Mouse (Mus musculus): ENCODE data around the gene Tbata. TPM values are rescaled to one million over a fixed set of nuclear protein-coding genes. Genes with fewer than 3 reads are reported as not detected.

Tbata gene
- polyA plus RNA-seq, 1 experiment from 2014 or later, result not detected

GRCm38 (mm10) chr10:61211743-61212142 is 40.0 kb downstream of the Tbata start:
- Histone ChIP-seq H3K27me3 (ENCODE audit: control insufficient read depth, insufficient read depth, low read depth, low read length) (no peaks in the 10 kb centered on the region), H3K4me2 (ENCODE audit: low read depth, low read length) (no peak overlapping the region), H3K9ac (ENCODE audit: low read depth, low read length) (no peak overlapping the region), H3K27ac (ENCODE audit: low read length) (no peak overlapping the region), H3K4me1 (ENCODE audit: control insufficient read depth, low read depth, low read length) (no peaks in the 10 kb centered on the region; the same call in 1 of the 2 replicates), H3K9me3 (replicated peaks; ENCODE audit: control insufficient read depth, low read length) (no peaks in the 10 kb centered on the region; the same call in 1 of the 2 replicates), H3K4me3 (ENCODE audit: low read depth, low read length) (no peak overlapping the region), H3K36me3 (ENCODE audit: control insufficient read depth, insufficient read depth) (no peaks in the 10 kb centered on the region)
- no peak for ATAC-seq (ENCODE audit: low read depth)
- 9% methylated on average over 13 of the region's 13 CpGs for WGBS (ENCODE audit: insufficient replicate concordance)

GRCm38 (mm10) chr10:61212817-61213216 is 41.1 kb downstream of the Tbata start:
- Histone ChIP-seq H3K36me3 (ENCODE audit: control insufficient read depth, insufficient read depth) (no peaks in the 10 kb centered on the region), H3K4me1 (ENCODE audit: control insufficient read depth, low read depth, low read length) (no peaks in the 10 kb centered on the region; the same call in 1 of the 2 replicates), H3K27me3 (ENCODE audit: control insufficient read depth, insufficient read depth, low read depth, low read length) (no peaks in the 10 kb centered on the region), H3K4me3 (ENCODE audit: low read depth, low read length) (no peak overlapping the region), H3K9ac (ENCODE audit: low read depth, low read length) (no peak overlapping the region), H3K9me3 (replicated peaks; ENCODE audit: control insufficient read depth, low read length) (no peaks in the 10 kb centered on the region; the same call in 1 of the 2 replicates), H3K4me2 (ENCODE audit: low read depth, low read length) (0 out of 2 replicates have a peak overlapping the region, but pooled peaks have one; percentile 20), H3K27ac (ENCODE audit: low read length) (no peak overlapping the region)
- peak; percentile 48; the same call in 1 of the 2 replicates for ATAC-seq (ENCODE audit: low read depth)
- WGBS (ENCODE audit: insufficient replicate concordance), result 10% methylated on average over 11 of the region's 11 CpGs

DNA sequence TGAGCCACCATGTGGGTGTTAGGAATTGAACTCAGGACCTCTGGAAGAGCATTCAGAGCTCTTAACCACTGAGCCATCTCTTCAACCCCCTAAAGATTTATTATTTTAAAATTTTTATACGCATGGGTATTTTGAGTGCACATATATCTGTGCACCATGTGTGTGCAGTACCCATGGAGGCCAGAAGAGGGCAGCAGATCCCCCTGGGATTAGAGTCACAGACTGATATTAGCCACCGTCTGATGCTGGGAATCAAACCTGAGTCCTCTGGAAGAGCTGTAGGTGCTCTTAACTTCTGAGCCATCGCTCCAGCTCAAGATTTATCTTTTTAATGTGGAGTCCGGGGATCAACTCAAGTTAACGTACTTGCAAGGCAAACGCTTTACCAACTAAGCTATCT is 43.9 kb downstream of the Tbata start:
- Histone ChIP-seq H3K4me2 (ENCODE audit: low read depth, low read length) (no peak overlapping the region), H3K4me3 (ENCODE audit: low read depth, low read length) (no peak overlapping the region), H3K36me3 (ENCODE audit: control insufficient read depth, insufficient read depth) (no peaks in the 10 kb centered on the region), H3K9ac (ENCODE audit: low read depth, low read length) (no peak overlapping the region), H3K27me3 (ENCODE audit: control insufficient read depth, insufficient read depth, low read depth, low read length) (no peaks in the 10 kb centered on the region), H3K4me1 (ENCODE audit: control insufficient read depth, low read depth, low read length) (no peaks in the 10 kb centered on the region; the same call in 1 of the 2 replicates), H3K27ac (ENCODE audit: low read length) (no peak overlapping the region), H3K9me3 (replicated peaks; ENCODE audit: control insufficient read depth, low read length) (no peaks in the 10 kb centered on the region; the same call in 1 of the 2 replicates)
- WGBS (ENCODE audit: insufficient replicate concordance), result 79% methylated on average over 6 of the region's 6 CpGs
- ATAC-seq (ENCODE audit: low read depth), result no peak

GRCm38 (mm10) chr10:61216163-61216562 is 44.4 kb downstream of the Tbata start:
- Histone ChIP-seq H3K9ac (ENCODE audit: low read depth, low read length) (no peak overlapping the region), H3K4me1 (ENCODE audit: control insufficient read depth, low read depth, low read length) (no peaks in the 10 kb centered on the region; the same call in 1 of the 2 replicates), H3K4me3 (ENCODE audit: low read depth, low read length) (no peak overlapping the region), H3K36me3 (ENCODE audit: control insufficient read depth, insufficient read depth) (no peaks in the 10 kb centered on the region), H3K27me3 (ENCODE audit: control insufficient read depth, insufficient read depth, low read depth, low read length) (no peaks in the 10 kb centered on the region), H3K9me3 (replicated peaks; ENCODE audit: control insufficient read depth, low read length) (no peaks in the 10 kb centered on the region; the same call in 1 of the 2 replicates), H3K27ac (ENCODE audit: low read length) (no peak overlapping the region), H3K4me2 (ENCODE audit: low read depth, low read length) (no peak overlapping the region)
- 15% methylated on average over 4 of the region's 4 CpGs for WGBS (ENCODE audit: insufficient replicate concordance)
- ATAC-seq (ENCODE audit: low read depth), result no peak

DNA sequence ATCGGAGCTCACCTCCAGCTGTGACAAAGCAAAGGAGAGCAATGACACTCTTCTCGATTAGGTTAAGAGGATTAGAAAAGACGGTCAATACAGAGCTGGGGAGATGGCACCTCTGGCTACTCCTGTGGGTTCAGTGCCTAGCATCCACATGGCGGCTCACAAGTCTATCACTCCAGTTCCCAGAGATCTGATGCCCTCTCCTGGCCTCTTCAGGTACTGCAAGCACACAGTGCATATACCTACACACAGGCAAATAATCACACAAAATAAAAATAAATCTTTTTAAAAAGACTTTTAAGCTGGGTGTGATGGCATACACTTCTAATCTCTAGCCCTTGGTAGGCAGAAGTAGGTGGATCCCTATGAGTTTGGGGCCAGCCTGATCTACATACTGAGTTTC is 47.6 kb downstream of the Tbata start:
- no peak for ATAC-seq (ENCODE audit: low read depth)
- Histone ChIP-seq H3K9ac (ENCODE audit: low read depth, low read length) (no peak overlapping the region), H3K36me3 (ENCODE audit: control insufficient read depth, insufficient read depth) (no peaks in the 10 kb centered on the region), H3K27ac (ENCODE audit: low read length) (no peak overlapping the region), H3K4me3 (ENCODE audit: low read depth, low read length) (no peak overlapping the region), H3K4me2 (ENCODE audit: low read depth, low read length) (no peak overlapping the region), H3K9me3 (replicated peaks; ENCODE audit: control insufficient read depth, low read length) (no peaks in the 10 kb centered on the region; the same call in 1 of the 2 replicates), H3K4me1 (ENCODE audit: control insufficient read depth, low read depth, low read length) (no peaks in the 10 kb centered on the region), H3K27me3 (ENCODE audit: control insufficient read depth, insufficient read depth, low read depth, low read length) (no peaks in the 10 kb centered on the region)
- 77% methylated on average over 4 of the region's 4 CpGs for WGBS (ENCODE audit: insufficient replicate concordance)

DNA sequence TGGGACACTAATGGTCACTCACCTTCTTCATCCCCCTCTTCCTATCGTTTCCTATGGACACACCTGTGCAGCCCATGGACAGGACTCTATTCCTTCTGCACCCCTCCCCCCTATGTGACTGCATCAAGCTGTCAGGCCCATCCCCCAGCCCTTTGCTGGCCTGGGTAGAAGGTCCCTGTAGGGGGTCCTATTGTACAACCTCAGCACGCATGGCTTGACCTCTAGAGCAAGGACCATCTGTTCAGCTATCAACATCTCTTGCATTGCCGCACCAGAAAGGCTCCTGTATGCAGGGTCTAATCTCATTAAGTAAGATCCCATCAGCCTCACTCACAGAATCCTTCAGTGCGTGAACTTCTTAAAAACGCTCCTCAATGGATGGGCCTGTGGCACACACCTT is 53.9 kb downstream of the Tbata start:
- Histone ChIP-seq H3K4me2 (ENCODE audit: low read depth, low read length) (no peak overlapping the region), H3K4me3 (ENCODE audit: low read depth, low read length) (no peak overlapping the region), H3K36me3 (ENCODE audit: control insufficient read depth, insufficient read depth) (no peaks in the 10 kb centered on the region), H3K9ac (ENCODE audit: low read depth, low read length) (no peak overlapping the region), H3K27me3 (ENCODE audit: control insufficient read depth, insufficient read depth, low read depth, low read length) (no peaks in the 10 kb centered on the region), H3K9me3 (replicated peaks; ENCODE audit: control insufficient read depth, low read length) (no peaks in the 10 kb centered on the region), H3K4me1 (ENCODE audit: control insufficient read depth, low read depth, low read length) (no peaks in the 10 kb centered on the region), H3K27ac (ENCODE audit: low read length) (no peak overlapping the region)
- ATAC-seq (ENCODE audit: low read depth), result no peak
- WGBS (ENCODE audit: insufficient replicate concordance), result 60% methylated on average over 5 of the region's 5 CpGs

GRCm38 (mm10) chr10:61226784-61227396 is 55.1 kb downstream of the Tbata start:
- Histone ChIP-seq H3K4me2 (ENCODE audit: low read depth, low read length) (no peak overlapping the region), H3K9me3 (replicated peaks; ENCODE audit: control insufficient read depth, low read length) (no peaks in the 10 kb centered on the region), H3K4me1 (ENCODE audit: control insufficient read depth, low read depth, low read length) (no peaks in the 10 kb centered on the region), H3K27ac (ENCODE audit: low read length) (no peak overlapping the region), H3K9ac (ENCODE audit: low read depth, low read length) (no peak overlapping the region), H3K4me3 (ENCODE audit: low read depth, low read length) (no peak overlapping the region), H3K27me3 (ENCODE audit: control insufficient read depth, insufficient read depth, low read depth, low read length) (no peaks in the 10 kb centered on the region), H3K36me3 (ENCODE audit: control insufficient read depth, insufficient read depth) (no peaks in the 10 kb centered on the region)
- ATAC-seq (ENCODE audit: low read depth), result no peak
- WGBS (ENCODE audit: insufficient replicate concordance), result 33% methylated on average over 4 of the region's 4 CpGs

GRCm38 (mm10) chr10:61231756-61232155 is 60.0 kb downstream of the Tbata start:
- WGBS (ENCODE audit: insufficient replicate concordance), result 70% methylated on average over 3 of the region's 3 CpGs
- Histone ChIP-seq H3K4me1 (ENCODE audit: control insufficient read depth, low read depth, low read length) (no peaks in the 10 kb centered on the region), H3K9me3 (replicated peaks; ENCODE audit: control insufficient read depth, low read length) (no peaks in the 10 kb centered on the region), H3K9ac (ENCODE audit: low read depth, low read length) (no peak overlapping the region), H3K27ac (ENCODE audit: low read length) (no peak overlapping the region), H3K4me3 (ENCODE audit: low read depth, low read length) (no peak overlapping the region), H3K36me3 (ENCODE audit: control insufficient read depth, insufficient read depth) (no peaks in the 10 kb centered on the region), H3K4me2 (ENCODE audit: low read depth, low read length) (no peak overlapping the region), H3K27me3 (ENCODE audit: control insufficient read depth, insufficient read depth, low read depth, low read length) (no peaks in the 10 kb centered on the region)
- no peak for ATAC-seq (ENCODE audit: low read depth)

- Histone ChIP-seq H3K27me3 (ENCODE audit: control insufficient read depth, insufficient read depth, low read depth, low read length) (no peaks in the 10 kb centered on the region), H3K36me3 (ENCODE audit: control insufficient read depth, insufficient read depth) (no peaks in the 10 kb centered on the region), H3K4me2 (ENCODE audit: low read depth, low read length) (no peak overlapping the region), H3K9ac (ENCODE audit: low read depth, low read length) (no peak overlapping the region), H3K4me3 (ENCODE audit: low read depth, low read length) (no peak overlapping the region), H3K27ac (ENCODE audit: low read length) (no peak overlapping the region), H3K4me1 (ENCODE audit: control insufficient read depth, low read depth, low read length) (no peaks in the 10 kb centered on the region), H3K9me3 (replicated peaks; ENCODE audit: control insufficient read depth, low read length) (no peaks in the 10 kb centered on the region)
- 38% methylated on average over 7 of the region's 7 CpGs for WGBS (ENCODE audit: insufficient replicate concordance)
- ATAC-seq (ENCODE audit: low read depth), result no peak
Measured at GRCm38 (mm10) chr10:61232858-61233567, 61.3 kb downstream of the Tbata start.
